Mouse (Mus musculus) heart, postnatal 36 days (tissue): Measurements from ENCODE around the gene C130026I21Rik. TPM values are rescaled to one million over a fixed set of nuclear protein-coding genes. Genes with fewer than 3 reads are reported as not detected.
A peak's percentile ranks its signal among the peaks of the same experiment; 100 is the strongest.
"Not testable (repeated sequence)": the region's sequence is repeated elsewhere in the genome, so short reads cannot be mapped to it uniquely, and the experiment has no call there.

Experiments
- DNase-seq, 2 experiments: peaks; one replicate each; pipeline ENCODE4 v3.0.0; 2021 to 2022
- intact Hi-C: fragments of 180-260 bp; cut with DNase I; formaldehyde crosslinking; loops from one replicate; pipeline ENCODE4 v1.15.1; 2025
- total RNA-seq, 2 experiments: library from RNA; stranded (reverse); gene quantifications; 2 replicates each; pipeline ENCODE4 v1.2.3; 2021

The C130026I21Rik gene
- total RNA-seq, 2 experiments from 2014 or later, result 0.75 to 1.2 TPM

- intact Hi-C loops, DNase-seq: not testable (repeated sequence)
These were observed 115.2 kb downstream of the C130026I21Rik start for GRCm38 (mm10) chr1:85155151-85155550.

- intact Hi-C loops, DNase-seq: not testable (repeated sequence)
These were observed 136.7 kb downstream of the C130026I21Rik start for GRCm38 (mm10) chr1:85133671-85134070.

- intact Hi-C loops, DNase-seq: not testable (repeated sequence)
These were observed 148.5 kb downstream of the C130026I21Rik start for GRCm38 (mm10) chr1:85121841-85122240.

GRCm38 (mm10) chr1:85118341-85118740 lies 152.0 kb downstream of the C130026I21Rik start:
- DNase-seq, intact Hi-C loops: not testable (repeated sequence)

GRCm38 (mm10) chr1:85117537-85117936 lies 152.8 kb downstream of the C130026I21Rik start:
- intact Hi-C loops, DNase-seq: not testable (repeated sequence)

GRCm38 (mm10) chr1:85114666-85115402 lies 155.5 kb downstream of the C130026I21Rik start:
- peak in 1 of 2 experiments; percentile 52 for DNase-seq
- intact Hi-C loops, result not testable (repeated sequence)

- DNase-seq, intact Hi-C loops: not testable (repeated sequence)
These were observed 156.3 kb downstream of the C130026I21Rik start for GRCm38 (mm10) chr1:85114078-85114477.

GRCm38 (mm10) chr1:85112889-85113288 lies 157.5 kb downstream of the C130026I21Rik start:
- intact Hi-C loops, DNase-seq: not testable (repeated sequence)

- intact Hi-C loops, DNase-seq: not testable (repeated sequence)
These were observed 158.1 kb downstream of the C130026I21Rik start for GRCm38 (mm10) chr1:85112266-85112665.

GRCm38 (mm10) chr1:85111572-85111971 lies 158.8 kb downstream of the C130026I21Rik start:
- DNase-seq, intact Hi-C loops: not testable (repeated sequence)

GRCm38 (mm10) chr1:85110876-85111275 lies 159.5 kb downstream of the C130026I21Rik start:
- DNase-seq, intact Hi-C loops: not testable (repeated sequence)

- intact Hi-C loops, DNase-seq: not testable (repeated sequence)
These were observed 160.6 kb downstream of the C130026I21Rik start, which contains the start of gene A530032D15Rik for GRCm38 (mm10) chr1:85109753-85110152. TSS of gene A530032D15Rik (minus strand) at chr1:85109853.

GRCm38 (mm10) chr1:85106013-85106412 lies 164.4 kb downstream of the C130026I21Rik start:
- DNase-seq, intact Hi-C loops: not testable (repeated sequence)

- intact Hi-C loops, DNase-seq: not testable (repeated sequence)
These were observed 165.0 kb downstream of the C130026I21Rik start for GRCm38 (mm10) chr1:85105336-85105735.

- intact Hi-C loops, DNase-seq: not testable (repeated sequence)
These were observed 168.6 kb downstream of the C130026I21Rik start for GRCm38 (mm10) chr1:85101754-85102153.

GRCm38 (mm10) chr1:85099864-85100263 lies 170.5 kb downstream of the C130026I21Rik start, which contains the start of gene Gm10553:
TSS of gene Gm10553 (plus strand) at chr1:85100164.
- DNase-seq, intact Hi-C loops: not testable (repeated sequence)

- intact Hi-C loops, DNase-seq: not testable (repeated sequence)
These were observed 171.3 kb downstream of the C130026I21Rik start for GRCm38 (mm10) chr1:85099081-85099480.

- intact Hi-C loops, DNase-seq: not testable (repeated sequence)
These were observed 177.3 kb downstream of the C130026I21Rik start for GRCm38 (mm10) chr1:85093011-85093572.

- DNase-seq, intact Hi-C loops: not testable (repeated sequence)
These were observed 178.2 kb downstream of the C130026I21Rik start for GRCm38 (mm10) chr1:85092169-85092568.

GRCm38 (mm10) chr1:85086211-85086610 lies 184.2 kb downstream of the C130026I21Rik start:
- intact Hi-C loops, DNase-seq: not testable (repeated sequence)

- DNase-seq, intact Hi-C loops: not testable (repeated sequence)
These were observed 185.6 kb downstream of the C130026I21Rik start for GRCm38 (mm10) chr1:85084803-85085202.
